Mouse (Mus musculus) right cerebral cortex, postnatal 10 days (tissue): ENCODE data around the gene Zdhhc11.

Experiments
- DNase-seq, 2 experiments: peaks; one replicate each; pipeline ENCODE4 v3.0.0; 2021; ENCODE audit warnings: low spot score in 2 of 2

The Zdhhc11 gene

GRCm38 (mm10) chr13:73963551-73963950 lies at the start of gene Zdhhc11:
TSS of gene Zdhhc11 (plus strand) at chr13:73963851.
- DNase-seq = no peak

GRCm38 (mm10) chr13:73932201-73932600 lies 31.4 kb upstream of the Zdhhc11 start:
- DNase-seq = no peak

GRCm38 (mm10) chr13:73936938-73937320 lies 26.7 kb upstream of the Zdhhc11 start:
- DNase-seq = no peak

- peak; percentile 92 to 95 for DNase-seq
These were observed 26.1 kb upstream of the Zdhhc11 start, which contains the start of the genes Trip13 and Brd9 for GRCm38 (mm10) chr13:73937321-73938176. TSS of gene Trip13 (minus strand) at chr13:73937784. TSS of gene Brd9 (plus strand) at chr13:73937811.

GRCm38 (mm10) chr13:73938177-73938560 lies 25.5 kb upstream of the Zdhhc11 start:
- no peak for DNase-seq

- no peak for DNase-seq
These were observed 24.6 kb upstream of the Zdhhc11 start for GRCm38 (mm10) chr13:73939101-73939500.

GRCm38 (mm10) chr13:73944606-73945005 lies 19.0 kb upstream of the Zdhhc11 start:
- no peak for DNase-seq

- DNase-seq = no peak
These were observed 10.0 kb upstream of the Zdhhc11 start for GRCm38 (mm10) chr13:73953551-73954130.

- DNase-seq = no peak
These were observed 9.0 kb upstream of the Zdhhc11 start for GRCm38 (mm10) chr13:73954666-73955065.

GRCm38 (mm10) chr13:73955531-73955930 lies 8.1 kb upstream of the Zdhhc11 start:
- DNase-seq = no peak

- no peak for DNase-seq
These were observed 3.5 kb upstream of the Zdhhc11 start for GRCm38 (mm10) chr13:73960117-73960652.

GRCm38 (mm10) chr13:73961177-73961576 lies 2.5 kb upstream of the Zdhhc11 start:
- no peak for DNase-seq

- DNase-seq = peak; percentile 67 to 77
These were observed 7.1 kb downstream of the Zdhhc11 start for GRCm38 (mm10) chr13:73970545-73971448.

- no peak for DNase-seq
These were observed 10.9 kb downstream of the Zdhhc11 start for GRCm38 (mm10) chr13:73974523-73974922.

- no peak for DNase-seq
These were observed 13.3 kb downstream of the Zdhhc11 start for GRCm38 (mm10) chr13:73976935-73977334.

GRCm38 (mm10) chr13:73990325-73990724 lies 26.7 kb downstream of the Zdhhc11 start:
- DNase-seq = no peak

- DNase-seq = no peak
These were observed 27.1 kb downstream of the Zdhhc11 start for GRCm38 (mm10) chr13:73990761-73991160.

- no peak for DNase-seq
These were observed 27.6 kb downstream of the Zdhhc11 start for GRCm38 (mm10) chr13:73991267-73991666.

- no peak for DNase-seq
These were observed 32.8 kb downstream of the Zdhhc11 start for GRCm38 (mm10) chr13:73996456-73996855.

GRCm38 (mm10) chr13:74000519-74000918 lies 36.9 kb downstream of the Zdhhc11 start:
- no peak for DNase-seq

GRCm38 (mm10) chr13:74000961-74001360 lies 37.3 kb downstream of the Zdhhc11 start:
- no peak for DNase-seq

GRCm38 (mm10) chr13:74001492-74001891 lies 37.8 kb downstream of the Zdhhc11 start:
- no peak for DNase-seq
